Mouse (Mus musculus) liver, postnatal 0 days (tissue): ENCODE data around the gene Dock10.

ENCODE experiments used
- CTCF ChIP-seq: sonication (generic); IDR thresholded peaks from 2 replicates; pipeline ENCODE4 v1.5.1; 2016; ENCODE audit warnings: antibody characterized with exemption, low read depth
- EP300 ChIP-seq: IDR thresholded peaks from 2 replicates; pipeline ENCODE4 v1.6.1; 2016; ENCODE audit warnings: antibody characterized with exemption, low read depth, mild to moderate bottlenecking

- TF ChIP-seq CTCF: no peak
- TF ChIP-seq EP300: no peak
Measured at GRCm38 (mm10) chr1:80730582-80730981, 27.7 kb downstream of the Dock10 start.
